Mouse (Mus musculus): ENCODE results near the gene Tex2.

GRCm38 (mm10) chr11:106542385-106542784 lies 70.8 kb downstream of the Tex2 start:
- no peak for TF ChIP-seq POLR2A (IDR thresholded peaks at IDR 0.05; ENCODE audit: low read depth, low read length)
- TF ChIP-seq CTCF (IDR thresholded peaks at IDR 0.05; ENCODE audit: extremely low read depth, insufficient read depth, insufficient read length, insufficient replicate concordance), result no peak
